Mouse (Mus musculus): ENCODE results near the gene Spef1. TPM values are rescaled to one million over a fixed set of nuclear protein-coding genes. Genes with fewer than 3 reads are reported as not detected.
A peak's percentile ranks its signal among the peaks of the same experiment; 100 is the strongest.

The Spef1 gene
- polyA plus RNA-seq, 1 experiment = 9.9 TPM

- Histone ChIP-seq H3K27ac (ENCODE audit: insufficient read depth, low read length) (no peak overlapping the region), H3K4me1 (ENCODE audit: control insufficient read depth, insufficient read depth, low read length) (peaks cover 7% of the 10 kb centered on the region; the same call in 1 of the 2 replicates), H3K27me3 (ENCODE audit: control insufficient read depth, insufficient read depth, low read length) (no peaks in the 10 kb centered on the region), H3K4me3 (replicated peaks; ENCODE audit: insufficient read depth, low read depth, low read length) (no peak overlapping the region)
- DNase-seq = no peak
- WGBS = 95% methylated on average over 6 of the region's 6 CpGs
- TF ChIP-seq POLR2A (IDR thresholded peaks at IDR 0.05; ENCODE audit: borderline replicate concordance, insufficient read depth, low read length) = no peak
Measured at GRCm38 (mm10) chr2:131203816-131204409, 16.8 kb upstream of the Spef1 start.

DNA sequence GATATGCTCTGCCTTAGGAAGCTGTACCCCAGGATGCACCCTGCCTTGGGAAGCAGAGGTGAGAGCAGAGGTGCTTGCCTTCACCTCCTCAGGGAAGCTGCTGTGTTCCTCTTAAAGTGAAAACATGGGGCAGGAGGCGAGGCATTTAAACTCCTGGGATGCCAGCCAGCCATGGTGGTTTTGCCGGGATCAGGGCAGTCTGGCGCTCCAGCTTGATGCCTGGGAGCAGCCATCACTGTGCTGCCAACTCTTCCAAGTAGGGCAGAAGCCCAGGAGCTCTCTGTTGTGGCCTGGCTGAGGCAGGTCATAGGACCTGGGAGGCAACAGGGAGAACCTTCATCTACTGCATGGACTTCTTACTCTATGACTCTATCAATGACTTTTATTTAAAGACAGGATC is 14.2 kb upstream of the Spef1 start:
- Histone ChIP-seq H3K4me3 (replicated peaks; ENCODE audit: insufficient read depth, low read depth, low read length) (no peak overlapping the region), H3K27me3 (ENCODE audit: control insufficient read depth, insufficient read depth, low read length) (no peaks in the 10 kb centered on the region), H3K4me1 (ENCODE audit: control insufficient read depth, insufficient read depth, low read length) (peaks cover 7% of the 10 kb centered on the region; the same call in 1 of the 2 replicates), H3K27ac (ENCODE audit: insufficient read depth, low read length) (no peak overlapping the region)
- WGBS = 16% methylated on average over 3 of the region's 3 CpGs
- peak; percentile 43 to 60 for DNase-seq
- TF ChIP-seq POLR2A (IDR thresholded peaks at IDR 0.05; ENCODE audit: borderline replicate concordance, insufficient read depth, low read length) (no peak), CTCF (IDR thresholded peaks at IDR 0.05; ENCODE audit: borderline replicate concordance, insufficient read depth, low read depth, low read length) (no peak)

DNA sequence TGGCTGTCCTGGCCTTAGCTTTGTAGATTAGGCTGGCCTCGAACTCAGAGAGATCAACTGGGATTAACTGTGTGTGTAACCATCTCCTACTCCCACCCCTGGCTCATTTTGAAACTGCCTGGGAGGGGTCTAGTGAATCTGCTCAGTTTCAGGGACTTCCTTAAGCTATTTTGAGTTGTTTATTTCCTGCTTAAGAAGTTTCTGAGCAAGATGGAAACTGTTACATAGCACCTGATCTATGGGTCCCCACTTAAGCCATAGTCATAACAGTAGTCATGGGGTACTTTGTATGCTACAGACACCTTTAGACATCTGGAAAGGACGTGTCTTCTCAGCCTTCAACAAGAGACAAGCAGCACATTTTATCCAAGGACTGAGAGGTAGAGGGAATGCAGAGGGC is 13.6 kb upstream of the Spef1 start:
- Histone ChIP-seq H3K4me1 (ENCODE audit: control insufficient read depth, insufficient read depth, low read length) (peaks cover 7% of the 10 kb centered on the region; the same call in 1 of the 2 replicates), H3K4me3 (replicated peaks; ENCODE audit: insufficient read depth, low read depth, low read length) (no peak overlapping the region), H3K27me3 (ENCODE audit: control insufficient read depth, insufficient read depth, low read length) (no peaks in the 10 kb centered on the region), H3K27ac (ENCODE audit: insufficient read depth, low read length) (no peak overlapping the region)
- WGBS = 83% methylated on average over 2 of the region's 2 CpGs
- TF ChIP-seq POLR2A (IDR thresholded peaks at IDR 0.05; ENCODE audit: borderline replicate concordance, insufficient read depth, low read length) = no peak
- TF ChIP-seq CTCF (IDR thresholded peaks at IDR 0.05; ENCODE audit: borderline replicate concordance, insufficient read depth, low read depth, low read length) = no peak
- no peak for DNase-seq

DNA sequence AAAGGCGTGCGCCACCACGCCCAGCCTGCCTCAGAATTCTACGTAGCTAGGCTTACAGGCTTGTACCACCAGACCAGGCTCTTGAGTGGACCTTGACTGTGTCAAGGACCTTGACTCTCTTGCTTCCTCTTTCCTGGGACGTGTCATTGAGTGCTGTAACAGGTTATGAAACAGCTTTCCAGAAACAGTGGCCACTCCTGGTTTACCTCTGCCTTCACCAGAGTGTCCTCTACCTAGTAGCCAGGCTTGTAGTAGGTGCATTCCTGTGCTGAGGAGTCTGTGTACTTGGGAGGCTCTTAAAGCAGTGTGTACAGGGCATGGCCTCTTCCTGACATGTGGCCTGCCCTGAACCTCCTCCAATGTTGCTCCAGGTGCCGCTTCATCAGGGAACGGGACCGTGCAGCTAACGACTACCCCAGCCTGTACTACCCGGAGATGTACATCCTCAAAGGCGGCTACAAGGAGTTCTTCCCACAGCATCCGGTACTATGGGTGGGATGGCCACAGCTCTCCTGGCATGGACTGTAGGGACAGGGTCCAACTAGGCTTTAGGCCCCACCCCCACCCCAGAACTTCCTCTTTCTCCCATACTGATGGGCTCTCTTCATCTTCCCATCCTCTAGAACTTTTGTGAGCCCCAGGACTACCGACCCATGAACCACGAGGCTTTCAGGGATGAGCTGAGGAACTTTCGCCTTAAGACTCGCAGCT is 9.7 kb upstream of the Spef1 start:
- TF ChIP-seq POLR2A (IDR thresholded peaks at IDR 0.05; ENCODE audit: borderline replicate concordance, insufficient read depth, low read length) (no peak), CTCF (IDR thresholded peaks at IDR 0.05; ENCODE audit: borderline replicate concordance, insufficient read depth, low read depth, low read length) (no peak)
- Histone ChIP-seq H3K4me1 (ENCODE audit: control insufficient read depth, insufficient read depth, low read length) (peaks cover 7% of the 10 kb centered on the region; the same call in 1 of the 2 replicates), H3K4me3 (replicated peaks; ENCODE audit: insufficient read depth, low read depth, low read length) (no peak overlapping the region), H3K27ac (ENCODE audit: insufficient read depth, low read length) (no peak overlapping the region), H3K27me3 (ENCODE audit: control insufficient read depth, insufficient read depth, low read length) (no peaks in the 10 kb centered on the region)
- DNase-seq = no peak
- WGBS = 93% methylated on average over 16 of the region's 16 CpGs

GRCm38 (mm10) chr2:131191005-131191390 is 3.9 kb upstream of the Spef1 start:
- WGBS = 67% methylated on average over 7 of the region's 7 CpGs
- no peak for DNase-seq
- Histone ChIP-seq H3K4me3 (replicated peaks; ENCODE audit: insufficient read depth, low read depth, low read length) (no peak overlapping the region), H3K27ac (ENCODE audit: insufficient read depth, low read length) (no peak overlapping the region), H3K27me3 (ENCODE audit: control insufficient read depth, insufficient read depth, low read length) (no peaks in the 10 kb centered on the region), H3K4me1 (ENCODE audit: control insufficient read depth, insufficient read depth, low read length) (peaks cover 3% of the 10 kb centered on the region; the same call in 1 of the 2 replicates)
- TF ChIP-seq POLR2A (IDR thresholded peaks at IDR 0.05; ENCODE audit: borderline replicate concordance, insufficient read depth, low read length) (no peak), CTCF (IDR thresholded peaks at IDR 0.05; ENCODE audit: borderline replicate concordance, insufficient read depth, low read depth, low read length) (no peak)

DNA sequence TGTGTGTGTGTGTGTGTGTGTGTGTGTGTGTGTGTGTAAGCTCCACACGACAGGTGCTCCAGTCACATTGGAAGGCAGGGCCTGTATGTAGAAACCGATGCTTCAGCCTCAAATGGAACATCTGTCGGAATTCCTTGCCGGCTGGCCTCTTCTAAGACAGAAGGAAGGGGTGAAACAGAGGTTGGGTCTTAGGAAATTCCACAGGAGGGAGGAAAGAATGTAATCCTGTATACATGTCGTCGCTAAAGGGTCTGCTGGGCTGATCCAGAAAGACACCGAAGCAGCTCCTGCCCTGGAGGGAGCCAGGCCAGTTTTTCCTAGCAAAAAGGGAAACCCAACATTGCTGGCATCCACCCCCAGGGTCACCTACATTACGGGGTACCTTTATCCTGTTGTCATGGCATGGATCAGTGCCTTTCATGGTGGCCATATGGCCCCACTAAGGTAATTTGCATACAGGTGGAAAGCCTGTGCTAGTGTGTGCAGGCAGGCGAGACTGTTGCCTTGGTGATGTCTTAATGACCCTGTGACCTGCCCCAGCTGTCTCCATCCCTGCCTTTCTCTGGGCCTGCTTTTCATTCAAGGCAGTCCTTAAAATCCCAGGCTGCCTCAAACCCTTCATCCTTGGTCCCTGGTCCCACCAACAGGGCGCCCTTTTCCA is 3.4 kb upstream of the Spef1 start:
- DNase-seq = no peak
- WGBS = 47% methylated on average over 10 of the region's 10 CpGs
- no peak overlapping the region for H3K4me3 ChIP-seq (replicated peaks; ENCODE audit: insufficient read depth, low read depth, low read length)
- H3K27me3 ChIP-seq (ENCODE audit: control insufficient read depth, insufficient read depth, low read length) = no peaks in the 10 kb centered on the region
- TF ChIP-seq CTCF (IDR thresholded peaks at IDR 0.05; ENCODE audit: borderline replicate concordance, insufficient read depth, low read depth, low read length) = no peak
- no peak for TF ChIP-seq POLR2A (IDR thresholded peaks at IDR 0.05; ENCODE audit: borderline replicate concordance, insufficient read depth, low read length)
- peaks cover 6% of the 10 kb centered on the region; the same call in 1 of the 2 replicates for H3K4me1 ChIP-seq (ENCODE audit: control insufficient read depth, insufficient read depth, low read length)
- no peak overlapping the region for H3K27ac ChIP-seq (ENCODE audit: insufficient read depth, low read length)

DNA sequence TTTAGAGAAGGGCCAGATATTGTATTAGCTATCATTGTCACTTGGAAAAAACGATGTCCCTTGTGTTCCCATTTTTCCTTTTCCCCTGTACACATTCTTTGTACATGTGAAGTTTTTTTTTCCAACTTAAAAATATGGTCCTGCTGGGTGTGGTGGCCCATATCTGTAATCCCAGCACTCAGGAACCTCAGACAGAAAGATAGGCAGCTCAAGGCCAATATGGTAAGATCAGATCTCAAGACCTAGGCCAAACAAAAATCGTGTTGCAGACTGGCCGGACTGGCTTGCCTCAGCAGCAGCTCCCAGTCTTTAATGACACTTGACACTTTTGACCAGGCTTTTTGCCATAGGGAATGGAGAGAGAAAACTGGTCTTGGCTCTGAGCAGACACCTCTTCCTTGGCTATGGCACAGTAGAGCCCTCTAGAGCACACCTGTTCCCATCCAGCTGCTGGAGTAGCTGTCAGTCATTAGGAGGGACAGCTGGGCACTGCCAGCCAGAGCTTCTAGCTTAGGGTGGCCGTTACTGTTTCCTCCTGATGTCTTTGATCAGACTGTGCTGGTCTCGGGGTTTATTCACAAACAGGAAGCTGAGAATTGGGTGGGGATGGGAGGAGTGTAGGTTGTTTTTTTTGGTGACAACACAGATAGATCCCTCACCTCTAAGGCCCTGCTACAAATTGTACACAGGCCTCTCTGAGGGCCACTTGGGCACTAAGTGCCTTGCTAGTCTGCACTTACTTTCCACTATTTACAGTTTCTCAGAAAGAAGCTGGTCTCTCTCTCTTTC is 2.6 kb upstream of the Spef1 start:
- TF ChIP-seq POLR2A (IDR thresholded peaks at IDR 0.05; ENCODE audit: borderline replicate concordance, insufficient read depth, low read length) (no peak), CTCF (IDR thresholded peaks at IDR 0.05; ENCODE audit: borderline replicate concordance, insufficient read depth, low read depth, low read length) (no peak)
- DNase-seq = no peak
- 50% methylated on average over 5 of the region's 5 CpGs for WGBS
- Histone ChIP-seq H3K4me1 (ENCODE audit: control insufficient read depth, insufficient read depth, low read length) (peaks cover 6% of the 10 kb centered on the region; the same call in 1 of the 2 replicates), H3K4me3 (replicated peaks; ENCODE audit: insufficient read depth, low read depth, low read length) (no peak overlapping the region), H3K27me3 (ENCODE audit: control insufficient read depth, insufficient read depth, low read length) (no peaks in the 10 kb centered on the region), H3K27ac (ENCODE audit: insufficient read depth, low read length) (no peak overlapping the region)

Measured in cerebellum, adult 2 months (tissue).